8 mouse cellular contexts compared by ENCODE assay signal in genomic region chr1:152622765-152623211, GRCm38 (mm10).
A peak's percentile ranks its signal among the peaks of the same experiment; 100 is the strongest.
DNase-seq lines count a peak whose midpoint lies in the region; ATAC-seq and TF ChIP-seq lines count a peak whose summit lies in the region.

No protein-coding gene starts in this region.

- H3K27me3 ChIP-seq in heart, embryonic 16.5 days (ENCODE audit: control insufficient read depth, insufficient read depth, low read length) = no peaks in the 10 kb centered on the region
- no peaks in the 10 kb centered on the region for H3K27me3 ChIP-seq in midbrain, postnatal 0 days (ENCODE audit: insufficient read depth, low read length)

- H3K9ac ChIP-seq in heart, embryonic 16.5 days (ENCODE audit: low read length) = peak overlapping the region; percentile 76
- H3K9ac ChIP-seq in midbrain, postnatal 0 days (replicated peaks; ENCODE audit: low read length, poor library complexity, severe bottlenecking) = no peak overlapping the region

- peak overlapping the region; percentile 66 for H3K4me2 ChIP-seq in heart, embryonic 16.5 days (ENCODE audit: low read depth, low read length)
- H3K4me2 ChIP-seq in midbrain, postnatal 0 days (ENCODE audit: low read depth, low read length, poor library complexity, severe bottlenecking) = peak overlapping the region; percentile 93

- H3K27ac ChIP-seq in heart, embryonic 16.5 days (ENCODE audit: low read length) = peak overlapping the region; percentile 92
- H3K27ac ChIP-seq in midbrain, postnatal 0 days (ENCODE audit: low read depth, low read length) = no peak overlapping the region

- H3K9me3 ChIP-seq in heart, embryonic 16.5 days (replicated peaks; ENCODE audit: control insufficient read depth, low read length) = peaks cover 5% of the 10 kb centered on the region; the same call in 1 of the 2 replicates
- H3K9me3 ChIP-seq in midbrain, postnatal 0 days (ENCODE audit: low read length) = no peaks in the 10 kb centered on the region

- DNase-seq in ovary, postnatal 36 days (ENCODE audit: low spot score) = peak; percentile 35
- no peak for DNase-seq in ovary, postnatal 10 days (ENCODE audit: low spot score)
- DNase-seq in kidney, postnatal 4 days = peak; percentile 52 to 61
- DNase-seq in midbrain, postnatal 0 days (ENCODE audit: low spot score) = no peak
- DNase-seq in right cerebral cortex, postnatal 4 days = no peak

- ATAC-seq in heart, embryonic 16.5 days (replicated peaks; ENCODE audit: extremely low read depth, insufficient read depth, low FRiP score) = peak; percentile 19; the same call in 1 of the 2 replicates
- no peak for ATAC-seq in midbrain, postnatal 0 days (ENCODE audit: low FRiP score)
- no peak for ATAC-seq in granulocyte monocyte progenitor cell, adult 5-6 weeks (replicated peaks; ENCODE audit: poor library complexity, severe bottlenecking)
- ATAC-seq in activated CD4-positive, CD25-positive, alpha-beta regulatory T cell, adult 4 months = no peak

- H3K36me3 ChIP-seq in heart, embryonic 16.5 days (ENCODE audit: control insufficient read depth, insufficient read depth) = peaks cover 9% of the 10 kb centered on the region
- H3K36me3 ChIP-seq in midbrain, postnatal 0 days (ENCODE audit: insufficient read depth, low read length) = no peaks in the 10 kb centered on the region

- WGBS in heart, embryonic 16.5 days = 22% methylated on average over 9 of the region's 9 CpGs
- 83% methylated on average over 9 of the region's 9 CpGs for WGBS in midbrain, postnatal 0 days

- no peak for TF ChIP-seq CTCF in midbrain, postnatal 0 days (IDR thresholded peaks at IDR 0.05)

- peaks cover 51% of the 10 kb centered on the region for H3K4me1 ChIP-seq in heart, embryonic 16.5 days (ENCODE audit: control insufficient read depth, insufficient read depth, low read length)
- H3K4me1 ChIP-seq in midbrain, postnatal 0 days (ENCODE audit: insufficient read depth, low read length) = no peaks in the 10 kb centered on the region

- H3K4me3 ChIP-seq in heart, embryonic 16.5 days (ENCODE audit: low read length) = peak overlapping the region; percentile 59
- no peak overlapping the region for H3K4me3 ChIP-seq in midbrain, postnatal 0 days (ENCODE audit: low read depth, low read length)

Comparison
In these comparisons a context has a peak if more than half of its experiments do, and no peak if none do; other contexts are left out.
1. DNase-seq: peak in ovary, postnatal 36 days (single experiment) and kidney, postnatal 4 days (2 of 2); none in ovary, postnatal 10 days (single experiment), midbrain, postnatal 0 days (single experiment) and right cerebral cortex, postnatal 4 days (single experiment).